Mouse (Mus musculus) MEL (cell line): ENCODE measurements around the gene Ppp2r1b. TPM values are rescaled to one million over a fixed set of nuclear protein-coding genes. Genes with fewer than 3 reads are reported as not detected.

Source experiments
- DNase-seq: peaks from one replicate; pipeline ENCODE4 v3.0.0; 2011; ENCODE audit warnings: low read depth, low spot score
- H3K27ac ChIP-seq: 2 replicates; pipeline ENCODE4 v1.5.1; 2012; ENCODE audit warnings: low read depth, mild to moderate bottlenecking, control low read depth, low read length, moderate library complexity; ENCODE audit not compliant: control insufficient read depth
- H3K27me3 ChIP-seq, 2 experiments: fragments of 150-350 bp in 1 of 2; sonication (generic) in 1 of 2; 2 replicates each; pipeline ENCODE4 v1.6.1; 2012; ENCODE audit warnings: low read length in 2 of 2, mild to moderate bottlenecking in 2 of 2, improper control_type of control experiment in 1 of 2, moderate library complexity in 1 of 2; ENCODE audit not compliant: insufficient read depth in 2 of 2, control insufficient read depth in 1 of 2
- H3K36me3 ChIP-seq, 2 experiments: 2 replicates each; pipeline ENCODE4 v1.6.1; 2012 to 2014; ENCODE audit warnings: low read length in 2 of 2, improper control_type of control experiment in 1 of 2, inconsistent platforms in 1 of 2, mild to moderate bottlenecking in 1 of 2; ENCODE audit not compliant: insufficient read depth in 2 of 2, control insufficient read depth in 1 of 2
- H3K4me1 ChIP-seq, 2 experiments: fragments of 150-350 bp in 1 of 2; sonication (generic) in 1 of 2; 2 replicates each; pipeline ENCODE4 v1.6.1; 2012; ENCODE audit warnings: low read length in 2 of 2, improper control_type of control experiment in 1 of 2, mild to moderate bottlenecking in 1 of 2; ENCODE audit not compliant: insufficient read depth in 2 of 2, control insufficient read depth in 1 of 2
- H3K4me3 ChIP-seq, 2 experiments: fragments of 150-350 bp in 1 of 2; sonication (generic) in 1 of 2; 2 replicates each; pipeline ENCODE4 v1.5.1; 2012; ENCODE audit warnings: low read depth in 2 of 2, low read length in 2 of 2, mild to moderate bottlenecking in 2 of 2, moderate library complexity in 2 of 2, control low read depth in 1 of 2, improper control_type of control experiment in 1 of 2; ENCODE audit not compliant: control insufficient read depth in 1 of 2, insufficient read depth in 1 of 2
- H3K79me2 ChIP-seq: 2 replicates; pipeline ENCODE4 v1.6.1; 2012; ENCODE audit warnings: mild to moderate bottlenecking, low read length, moderate library complexity; ENCODE audit not compliant: control insufficient read depth, poor library complexity, insufficient read depth
- H3K9ac ChIP-seq: 2 replicates; pipeline ENCODE4 v1.6.1; 2012; ENCODE audit warnings: low read depth, mild to moderate bottlenecking, control low read depth, low read length, moderate library complexity; ENCODE audit not compliant: control insufficient read depth, poor library complexity, severe bottlenecking
- H3K9me3 ChIP-seq: fragments of 150-350 bp; sonication (generic); replicated peaks from 2 replicates; pipeline ENCODE4 v1.6.1; 2012; ENCODE audit warnings: mild to moderate bottlenecking, low read length, improper control_type of control experiment, moderate library complexity; ENCODE audit not compliant: insufficient read depth
- BHLHE40 ChIP-seq: IDR thresholded peaks from 2 replicates; pipeline ENCODE4 v1.6.1; 2012; ENCODE audit warnings: low read depth, mild to moderate bottlenecking, inconsistent platforms, low read length, improper control_type of control experiment, borderline replicate concordance
- CHD1 ChIP-seq: IDR thresholded peaks from 2 replicates; pipeline ENCODE4 v1.6.1; 2012; ENCODE audit warnings: low read depth, mild to moderate bottlenecking, inconsistent platforms, low read length, improper control_type of control experiment
- CTCF ChIP-seq, 3 experiments: IDR thresholded peaks in 2 of 3; conservative IDR thresholded peaks in 1 of 3; 2 replicates each; pipeline ENCODE4 v1.5.1; 2011 to 2012; ENCODE audit warnings: low read length in 3 of 3, low read depth in 2 of 3, mild to moderate bottlenecking in 2 of 3, improper control_type of control experiment in 1 of 3, inconsistent platforms in 1 of 3, mixed read lengths in 1 of 3, moderate library complexity in 1 of 3; ENCODE audit not compliant: control insufficient read depth in 1 of 3, insufficient read depth in 1 of 3, poor library complexity in 1 of 3, severe bottlenecking in 1 of 3
- E2F4 ChIP-seq: IDR thresholded peaks from 2 replicates; pipeline ENCODE4 v1.6.1; 2011; ENCODE audit warnings: low read depth, low read length, improper control_type of control experiment, borderline replicate concordance
- EP300 ChIP-seq, 2 experiments: IDR thresholded peaks; 2 replicates each; pipeline ENCODE4 v1.6.1; 2011; ENCODE audit warnings: improper control_type of control experiment in 2 of 2, low read length in 2 of 2, low read depth in 1 of 2, mild to moderate bottlenecking in 1 of 2
- ETS1 ChIP-seq: IDR thresholded peaks from 2 replicates; pipeline ENCODE4 v1.6.1; 2012; ENCODE audit warnings: low read depth, mild to moderate bottlenecking, inconsistent platforms, low read length, improper control_type of control experiment, moderate library complexity
- GABPA ChIP-seq: IDR thresholded peaks from 2 replicates; pipeline ENCODE4 v1.6.1; 2012; ENCODE audit warnings: low read depth, mild to moderate bottlenecking, inconsistent platforms, low read length, improper control_type of control experiment, moderate library complexity
- GATA1 ChIP-seq: IDR thresholded peaks from 2 replicates; pipeline ENCODE4 v1.6.1; 2011; ENCODE audit warnings: low read depth, low read length, improper control_type of control experiment
- KAT2A ChIP-seq: conservative IDR thresholded peaks from 2 replicates; pipeline ENCODE4 v1.6.1; 2012; ENCODE audit warnings: low read depth, low read length, improper control_type of control experiment, inconsistent platforms
- MAZ ChIP-seq: IDR thresholded peaks from 2 replicates; pipeline ENCODE4 v1.6.1; 2012; ENCODE audit warnings: low read depth, mild to moderate bottlenecking, inconsistent platforms, low read length, improper control_type of control experiment
- MEF2A ChIP-seq: IDR thresholded peaks from 2 replicates; pipeline ENCODE4 v1.6.1; 2014; ENCODE audit warnings: low read depth, mild to moderate bottlenecking, inconsistent platforms, low read length, improper control_type of control experiment; ENCODE audit not compliant: poor library complexity, insufficient replicate concordance, severe bottlenecking; ENCODE audit errors: extremely low read depth
- NRF1 ChIP-seq: IDR thresholded peaks from 2 replicates; pipeline ENCODE4 v1.6.1; 2014; ENCODE audit warnings: low read depth, mild to moderate bottlenecking, inconsistent platforms, low read length, improper control_type of control experiment, moderate library complexity; ENCODE audit not compliant: poor library complexity, insufficient read depth, severe bottlenecking
- POLR2AphosphoS5 ChIP-seq: IDR thresholded peaks from 2 replicates; pipeline ENCODE4 v1.6.1; 2012; ENCODE audit warnings: low read depth, borderline replicate concordance, mild to moderate bottlenecking, inconsistent platforms, low read length, moderate library complexity, mixed read lengths
- RAD21 ChIP-seq: IDR thresholded peaks from 2 replicates; pipeline ENCODE4 v1.6.1; 2011; ENCODE audit warnings: mild to moderate bottlenecking, low read depth, low read length, improper control_type of control experiment
- SMC3 ChIP-seq: IDR thresholded peaks from 2 replicates; pipeline ENCODE4 v1.6.1; 2011; ENCODE audit warnings: low read depth, low read length, improper control_type of control experiment
- TBP ChIP-seq: IDR thresholded peaks from 2 replicates; pipeline ENCODE4 v1.8.0; 2011; ENCODE audit warnings: low read depth, low read length, improper control_type of control experiment
- UBTF ChIP-seq: IDR thresholded peaks from 2 replicates; pipeline ENCODE4 v1.6.1; 2012; ENCODE audit warnings: low read depth, mild to moderate bottlenecking, inconsistent platforms, low read length, improper control_type of control experiment, moderate library complexity, borderline replicate concordance; ENCODE audit not compliant: insufficient read depth
- USF2 ChIP-seq, 2 experiments: IDR thresholded peaks; 2 replicates each; pipeline ENCODE4 v1.6.1; 2011 to 2012; ENCODE audit warnings: improper control_type of control experiment in 2 of 2, low read length in 2 of 2, borderline replicate concordance in 1 of 2, inconsistent platforms in 1 of 2, low read depth in 1 of 2, mild to moderate bottlenecking in 1 of 2; ENCODE audit not compliant: insufficient read depth in 1 of 2
- ZC3H11A ChIP-seq: IDR thresholded peaks from 2 replicates; pipeline ENCODE4 v1.6.1; 2012; ENCODE audit warnings: low read depth, mild to moderate bottlenecking, inconsistent platforms, low read length, improper control_type of control experiment
- polyA plus RNA-seq, 2 experiments: library from polyadenylated mRNA; stranded (reverse) in 1 of 2; unstranded in 1 of 2; fragments of >175 nt in 1 of 2; fragments of >200 nt in 1 of 2; gene quantifications; 2 replicates each; pipeline versions ENCODE4 v1.2.1 to v1.2.4; 2012; ENCODE audit warnings: low replicate concordance in 2 of 2, low read depth in 1 of 2; ENCODE audit not compliant: insufficient read length in 2 of 2, insufficient read depth in 1 of 2, missing spikeins in 1 of 2
- total RNA-seq: library from RNA; depleted of rRNA; stranded (reverse); fragments of 300-350 nt; gene quantifications from 2 replicates; pipeline ENCODE4 v1.2.3, GENCODE M21; 2012

The Ppp2r1b gene
- total and polyA plus RNA-seq, 3 experiments = 67.6 to 101 TPM; not detected in 1

- Histone ChIP-seq H3K27me3 (no peaks in the 10 kb centered on the region), H3K27ac (no peak overlapping the region), H3K4me3 (no peak overlapping the region), H3K79me2 (no peaks in the 10 kb centered on the region), H3K9ac (no peak overlapping the region), H3K4me1 (peaks cover 0 to 12% of the 10 kb centered on the region in 2 experiments; a peak in 3 of 4 replicates), H3K9me3 (no peaks in the 10 kb centered on the region), H3K36me3 (peaks cover 1 to 9% of the 10 kb centered on the region in 2 experiments; a peak in 3 of 4 replicates)
- TF ChIP-seq MAZ = no peak
- no peak for DNase-seq
Measured at GRCm38 (mm10) chr9:50845547-50845946, 446 bp downstream of the Ppp2r1b start.

- H3K9ac ChIP-seq = no peak overlapping the region
- H3K4me3 ChIP-seq = no peak overlapping the region
- TF ChIP-seq USF2 (IDR thresholded peaks at IDR 0.05; ENCODE audit: borderline replicate concordance in 1 of 2, insufficient read depth in 1 of 2, low read depth in 1 of 2, low read length in 2 of 2) (no peak), KAT2A (no peak), GATA1 (no peak), EP300 (IDR thresholded peaks at IDR 0.05; ENCODE audit: low read depth in 1 of 2, low read length in 2 of 2) (no peak), SMC3 (no peak), RAD21 (no peak), ETS1 (no peak), GABPA (no peak), BHLHE40 (no peak), MEF2A (no peak), UBTF (no peak)
- H3K79me2 ChIP-seq = no peaks in the 10 kb centered on the region
- DNase-seq = no peak
- H3K27ac ChIP-seq = no peak overlapping the region
- peaks cover 0 to 9% of the 10 kb centered on the region in 2 experiments; a peak in 1 of 4 replicates for H3K4me1 ChIP-seq
- no peaks in the 10 kb centered on the region for H3K9me3 ChIP-seq
- no peaks in the 10 kb centered on the region for H3K27me3 ChIP-seq
- H3K36me3 ChIP-seq = peaks cover 1 to 4% of the 10 kb centered on the region in 2 experiments; a peak in 2 of 4 replicates
Measured at GRCm38 (mm10) chr9:50847133-50847532, 2.0 kb downstream of the Ppp2r1b start.

- H3K9ac ChIP-seq = no peak overlapping the region
- peaks cover 1 to 4% of the 10 kb centered on the region in 2 experiments; a peak in 1 of 4 replicates for H3K36me3 ChIP-seq
- no peak overlapping the region for H3K4me3 ChIP-seq
- no peaks in the 10 kb centered on the region for H3K9me3 ChIP-seq
- no peaks in the 10 kb centered on the region for H3K27me3 ChIP-seq
- DNase-seq = no peak
- no peaks in the 10 kb centered on the region for H3K79me2 ChIP-seq
- no peak for TF ChIP-seq E2F4
- no peak for TF ChIP-seq POLR2AphosphoS5
- TF ChIP-seq NRF1 = no peak
- TF ChIP-seq TBP = no peak
- no peak for TF ChIP-seq ZC3H11A
- no peak for TF ChIP-seq CTCF (IDR thresholded peaks at IDR 0.05 in 2 of 3, conservative IDR thresholded peaks at IDR 0.05 in 1 of 3; ENCODE audit: control insufficient read depth in 1 of 3, insufficient read depth in 1 of 3, low read depth in 2 of 3, low read length in 3 of 3, poor library complexity in 1 of 3, severe bottlenecking in 1 of 3)
- TF ChIP-seq CHD1 = no peak
- peaks cover 0 to 14% of the 10 kb centered on the region in 2 experiments; a peak in 2 of 4 replicates for H3K4me1 ChIP-seq
- no peak overlapping the region for H3K27ac ChIP-seq
Measured at GRCm38 (mm10) chr9:50847606-50848368, 2.7 kb downstream of the Ppp2r1b start.
